Mouse (Mus musculus): ENCODE data around the gene Mrpl33.
A peak's percentile ranks its signal among the peaks of the same experiment; 100 is the strongest.

DNA sequence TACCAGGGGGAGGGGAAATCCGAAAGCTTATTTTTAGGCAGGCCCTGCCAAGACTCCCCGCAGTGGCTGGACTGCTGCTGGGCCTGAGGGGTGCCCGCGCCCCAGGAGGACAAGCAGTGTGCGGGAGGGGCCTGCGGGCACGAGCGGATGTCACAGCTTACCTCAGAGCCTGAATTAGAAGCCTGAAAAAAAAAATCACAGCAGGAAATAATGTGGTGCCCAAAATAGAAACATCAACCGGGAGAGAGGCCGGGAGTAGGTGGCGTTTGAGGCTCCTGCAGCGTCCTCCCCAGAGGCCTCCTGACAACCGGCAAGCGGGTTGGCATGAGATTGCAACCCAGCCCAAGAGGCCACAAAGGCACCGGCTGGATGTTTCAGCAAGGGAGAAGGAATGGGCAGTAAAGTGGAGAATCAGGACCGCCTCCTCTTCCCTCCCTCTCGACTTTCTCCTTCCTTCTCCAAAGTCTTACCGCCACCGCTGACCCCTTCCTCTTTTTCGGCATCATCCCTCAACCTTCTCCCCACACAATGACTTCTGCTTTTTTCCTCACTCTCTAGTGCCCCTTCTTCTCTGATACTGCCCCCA, 25.6 kb upstream of the Mrpl33 start:
- TF ChIP-seq EP300 (IDR thresholded peaks at IDR 0.05) (peak; percentile 76), CTCF (IDR thresholded peaks at IDR 0.05) (0 out of 2 replicates have a peak, but pooled peaks have one; percentile 5)

Measured in lung, postnatal 0 days (tissue).